Mouse (Mus musculus): ENCODE measurements around the gene Inf2.

Inf2 gene

DNA sequence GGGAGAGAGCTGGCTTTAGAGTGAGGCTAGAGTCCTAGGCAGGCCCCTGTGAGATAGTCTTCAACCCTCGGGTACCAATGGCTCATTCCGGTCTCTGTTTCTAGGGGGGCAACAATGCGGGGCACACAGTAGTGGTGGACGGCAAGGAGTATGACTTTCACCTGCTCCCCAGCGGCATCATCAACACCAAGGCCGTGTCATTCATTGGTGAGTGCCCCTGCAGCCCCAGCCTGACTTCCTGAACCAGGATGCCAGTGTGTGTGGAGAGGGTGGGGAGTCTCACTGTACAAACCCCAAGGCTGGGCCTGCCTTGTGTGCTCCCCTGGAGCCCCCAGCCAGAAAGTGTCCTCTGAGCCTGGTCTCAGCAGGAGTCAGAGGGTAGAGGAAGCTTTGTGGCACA, 39.6 kb downstream of the Inf2 start:
- no peak for DNase-seq

DNA sequence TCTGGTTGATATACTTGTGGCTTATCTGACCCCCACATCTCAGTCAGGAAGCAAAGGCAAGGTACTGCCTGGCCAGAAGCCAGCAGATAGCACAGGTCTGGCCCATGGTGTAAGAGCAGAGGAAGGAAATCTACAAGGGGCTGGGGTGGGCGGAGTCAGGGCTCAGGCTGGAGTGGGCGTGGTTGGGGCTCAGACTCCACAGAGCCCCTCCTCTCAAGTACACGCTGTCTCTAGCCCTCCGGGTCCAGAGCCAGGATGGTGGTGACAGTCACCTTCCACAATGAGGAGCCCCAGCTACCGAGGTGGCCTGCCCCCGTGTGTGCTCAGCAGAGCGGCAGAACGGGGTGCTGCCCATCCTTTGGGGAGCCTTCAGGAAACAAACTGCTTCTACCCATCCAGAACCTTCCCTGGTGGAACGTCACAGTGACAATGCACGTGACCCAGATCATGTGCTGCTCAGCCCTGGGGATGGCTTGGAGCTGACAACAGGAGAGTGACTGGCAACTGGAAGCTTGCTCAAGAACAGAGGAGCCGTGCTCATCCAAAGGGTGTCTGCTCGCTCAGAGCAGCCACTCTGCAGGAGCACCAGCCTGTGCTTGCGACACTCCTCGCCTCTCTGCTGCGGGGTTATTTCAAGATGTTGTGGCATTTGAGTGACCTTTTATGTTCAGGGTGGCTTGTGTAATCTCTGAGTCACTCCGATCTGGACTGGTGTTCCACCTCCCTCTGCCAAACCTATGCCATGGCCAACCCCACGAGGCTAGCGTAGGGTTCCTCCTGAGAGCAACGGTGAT, 40.5 kb downstream of the Inf2 start:
- DNase-seq, result peak; percentile 98

DNA sequence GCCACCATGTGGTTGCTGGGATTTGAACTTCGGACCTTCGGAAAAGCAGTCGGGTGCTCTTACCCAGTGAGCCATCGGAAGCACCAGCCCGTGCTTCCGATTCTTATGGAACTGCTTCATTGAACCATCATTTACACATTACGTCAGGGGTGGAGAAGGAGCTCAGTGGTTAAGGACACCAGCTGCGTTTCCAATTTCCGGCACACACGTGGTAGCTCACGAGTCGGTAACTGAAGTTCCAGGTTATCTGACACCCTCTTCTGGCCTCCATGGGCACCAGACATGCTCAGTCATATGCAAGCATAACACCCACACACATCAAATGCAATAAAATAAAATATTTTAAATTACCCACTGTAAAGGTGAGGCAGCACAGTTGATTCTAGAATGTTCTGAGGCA, 41.4 kb downstream of the Inf2 start:
- DNase-seq, result no peak

DNA sequence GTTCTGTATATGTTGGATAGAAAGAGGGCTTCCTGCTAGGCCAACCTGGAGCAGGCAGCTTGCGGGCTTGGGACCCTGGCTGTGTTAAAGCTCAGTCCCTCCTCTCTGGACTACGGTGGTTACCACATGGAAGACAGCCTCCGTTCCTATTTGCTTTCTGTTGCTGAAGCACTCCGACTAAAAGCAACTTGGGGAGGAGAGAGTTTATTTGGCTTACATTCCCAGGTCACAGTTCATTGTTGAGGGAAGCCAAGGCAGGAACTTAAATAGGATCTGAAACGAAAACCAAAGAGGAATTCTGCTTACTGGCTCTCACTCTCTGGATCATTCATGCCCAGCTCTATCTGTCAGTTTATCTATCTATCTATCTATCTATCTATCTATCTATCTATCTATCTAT, 42.2 kb downstream of the Inf2 start:
- DNase-seq, result no peak

DNA sequence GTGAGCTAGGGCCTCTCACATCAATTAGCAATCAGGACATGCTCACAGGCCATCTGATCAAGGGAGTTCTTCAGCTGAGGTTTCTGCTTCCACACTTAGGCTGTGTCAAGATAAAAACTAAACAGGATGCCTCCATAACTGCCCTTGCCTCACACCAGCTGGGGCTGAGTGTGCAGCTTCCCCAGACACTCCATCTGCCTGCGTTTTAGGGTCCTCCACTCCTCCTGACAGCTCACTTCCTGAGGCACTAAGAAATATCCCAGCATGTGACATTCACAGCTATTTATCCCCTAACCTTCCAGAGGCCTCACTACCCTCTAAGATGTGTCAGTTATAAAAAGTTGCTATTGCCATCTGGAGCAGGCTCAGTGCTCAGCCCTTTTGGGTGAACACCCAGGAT, 42.9 kb downstream of the Inf2 start:
- no peak for DNase-seq

DNA sequence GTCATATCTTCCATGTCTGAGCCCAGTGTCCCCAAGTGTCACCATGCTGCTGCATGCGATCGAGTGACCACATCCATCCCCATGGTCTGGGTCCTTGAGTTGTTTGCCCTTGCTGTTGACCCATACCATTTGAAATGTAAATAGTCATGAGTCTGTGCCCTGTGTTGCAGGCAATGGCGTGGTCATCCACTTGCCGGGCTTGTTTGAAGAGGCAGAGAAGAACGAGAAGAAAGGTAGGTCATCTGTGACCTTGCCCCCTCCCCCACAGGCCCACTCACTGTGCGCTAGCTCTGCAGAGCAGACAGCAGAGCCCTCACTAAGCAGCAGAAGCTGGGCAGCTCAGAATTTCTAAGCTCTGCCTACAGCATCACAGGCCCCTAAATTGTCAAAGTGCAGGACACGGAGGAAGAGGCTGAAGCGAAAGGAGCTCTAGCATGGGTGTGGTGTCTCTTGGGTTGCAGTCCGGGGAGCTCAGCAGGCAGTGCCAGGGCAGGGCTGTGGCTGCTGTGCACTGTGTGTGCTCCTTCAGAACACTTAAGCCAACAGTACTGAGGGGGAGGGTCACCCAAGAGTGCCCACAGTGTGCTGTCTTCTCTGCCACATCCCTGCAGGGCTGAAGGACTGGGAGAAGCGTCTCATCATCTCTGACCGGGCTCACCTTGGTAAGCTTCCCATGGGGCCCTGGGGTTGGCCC, 43.6 kb downstream of the Inf2 start:
- DNase-seq, result no peak

DNA sequence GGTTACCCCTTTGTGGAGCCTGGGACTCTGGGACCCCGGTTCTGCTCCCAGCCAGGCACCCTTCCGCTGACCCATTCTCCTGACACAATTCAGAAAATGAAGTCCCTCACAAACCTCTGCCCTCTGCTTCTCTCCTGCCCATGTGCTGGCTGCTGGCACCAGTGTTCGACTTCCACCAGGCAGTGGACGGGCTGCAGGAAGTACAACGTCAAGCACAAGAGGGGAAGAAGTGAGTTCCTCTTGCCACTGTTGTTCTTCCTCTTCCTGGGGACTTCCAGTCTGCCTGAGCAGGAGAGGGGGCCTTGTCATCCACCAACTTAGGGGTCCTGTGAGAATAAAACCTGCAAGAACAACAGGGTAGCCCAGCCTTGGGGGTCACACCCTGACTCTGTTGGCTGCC, 44.3 kb downstream of the Inf2 start:
- peak; percentile 97 for DNase-seq

DNA sequence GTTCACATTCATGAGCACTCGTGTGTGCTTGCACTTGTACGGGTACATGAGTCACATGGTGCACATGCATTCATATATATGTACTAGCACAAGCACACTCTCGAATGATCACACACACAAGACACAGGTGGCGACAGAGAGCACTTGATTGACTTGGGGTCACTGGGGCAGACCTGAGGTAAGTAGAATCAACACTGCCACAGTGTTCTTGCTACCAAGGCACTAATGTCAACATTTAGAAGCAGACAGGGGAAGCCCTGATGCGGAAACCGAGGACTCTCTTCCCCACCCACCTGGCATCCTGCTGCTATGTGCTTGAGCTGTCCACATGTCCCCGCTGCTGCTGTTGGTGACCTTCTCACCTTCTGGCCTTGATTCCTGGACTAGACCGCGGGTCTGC, 45.1 kb downstream of the Inf2 start:
- no peak for DNase-seq

DNA sequence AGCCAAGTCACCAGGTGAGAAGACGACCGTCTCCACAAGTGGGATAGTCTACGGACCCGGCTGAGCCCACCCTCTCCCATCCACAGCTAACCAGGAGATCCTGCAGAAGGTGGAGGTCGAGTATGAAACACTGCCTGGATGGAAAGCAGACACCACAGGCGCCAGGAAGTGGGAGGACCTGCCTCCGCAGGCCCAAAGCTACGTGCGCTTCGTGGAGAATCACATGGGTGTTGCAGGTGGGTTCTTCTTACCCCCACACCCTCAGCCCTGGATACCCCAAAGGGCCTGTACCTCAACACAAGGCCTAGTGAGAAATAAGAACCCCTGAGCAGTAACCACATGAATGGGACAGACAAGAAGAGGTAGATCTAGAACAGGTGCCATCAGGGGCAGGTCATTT, 50.9 kb downstream of the Inf2 start:
- no peak for DNase-seq

DNA sequence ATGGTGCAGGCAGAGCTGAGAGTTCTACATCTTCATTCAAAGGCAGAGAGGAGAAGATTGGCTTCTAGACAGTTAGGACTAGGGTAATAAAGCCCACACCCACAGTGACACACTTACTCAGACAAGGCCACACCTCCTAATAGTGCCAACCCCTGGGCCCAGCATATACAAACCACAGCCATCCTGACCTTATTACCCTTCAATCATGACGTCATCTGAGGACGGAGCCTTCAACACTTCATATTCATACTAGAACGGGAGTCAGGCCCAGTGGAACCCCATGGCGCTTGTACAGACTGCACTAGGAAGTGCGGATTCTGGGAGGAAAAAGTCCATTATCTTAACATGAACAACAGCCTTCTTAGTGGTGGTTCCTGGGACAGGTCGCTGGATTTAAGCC, 54.5 kb downstream of the Inf2 start:
- no peak for DNase-seq

DNA sequence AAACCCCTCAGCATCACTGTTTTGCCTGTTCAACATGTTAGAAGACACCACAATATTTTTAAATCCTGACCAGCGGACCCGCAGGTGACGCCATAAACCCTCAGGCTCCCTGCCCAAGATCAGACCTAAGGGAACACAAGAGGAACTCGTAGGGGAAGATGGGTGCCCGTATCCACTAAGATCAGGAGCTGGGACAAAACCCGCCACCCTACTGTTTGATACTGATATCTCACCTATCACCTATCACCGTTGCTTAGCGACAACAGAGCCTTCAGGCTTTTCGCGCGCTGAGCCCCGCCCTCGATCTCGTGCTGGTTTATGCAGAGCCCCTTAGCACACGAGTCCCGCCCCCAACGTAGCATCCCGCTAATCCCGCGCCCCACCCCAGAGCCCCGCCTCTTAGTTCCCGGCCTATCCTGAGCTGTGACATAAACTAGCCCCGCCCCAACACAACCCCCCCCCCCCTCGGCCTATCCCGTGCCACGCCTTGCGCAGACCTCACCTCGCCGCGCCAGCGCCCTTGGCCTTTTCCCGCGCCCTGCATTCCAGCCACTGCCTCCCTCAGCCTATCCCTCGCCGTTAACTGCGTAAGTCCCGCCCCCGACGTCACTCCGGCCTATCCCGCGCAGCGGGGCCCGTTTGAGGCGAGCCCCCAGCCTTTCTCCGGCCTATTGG, 55.7 kb downstream of the Inf2 start, which contains the start of gene Siva1:
Siva1 (plus strand) TSS at position 500 of the 675 bp plus-strand sequence.
- peak; percentile 100 for DNase-seq

DNA sequence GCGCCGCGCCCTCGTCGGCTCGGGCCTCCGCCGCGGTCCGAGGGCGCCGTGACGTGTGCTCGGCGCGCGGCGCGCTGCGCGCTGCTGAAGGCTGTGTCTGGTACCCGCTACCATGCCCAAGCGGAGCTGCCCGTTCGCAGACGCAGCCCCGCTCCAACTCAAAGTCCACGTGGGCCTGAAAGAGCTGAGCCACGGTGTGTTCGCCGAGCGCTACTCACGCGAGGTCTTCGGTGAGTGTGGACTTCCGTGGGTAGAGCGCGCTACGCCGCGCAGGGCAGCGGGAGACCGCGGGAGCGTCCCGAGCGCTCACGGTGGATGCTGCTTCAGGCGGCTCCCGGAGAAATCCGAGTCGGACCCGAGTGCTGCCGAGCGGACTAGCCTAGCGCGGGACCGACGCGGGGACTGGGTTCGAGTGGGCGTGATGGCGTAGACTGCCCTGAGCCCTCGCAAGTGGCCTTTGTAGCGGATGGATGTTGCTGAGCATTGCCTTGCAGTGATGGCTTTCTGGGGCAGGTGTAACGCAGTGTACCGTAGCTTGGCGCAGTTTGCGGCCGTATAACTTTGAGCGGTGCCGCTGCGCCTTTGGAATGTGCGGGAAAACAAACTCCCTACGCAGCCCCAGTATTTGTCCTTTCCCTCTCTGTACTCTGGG, 56.4 kb downstream of the Inf2 start:
- no peak for DNase-seq

DNA sequence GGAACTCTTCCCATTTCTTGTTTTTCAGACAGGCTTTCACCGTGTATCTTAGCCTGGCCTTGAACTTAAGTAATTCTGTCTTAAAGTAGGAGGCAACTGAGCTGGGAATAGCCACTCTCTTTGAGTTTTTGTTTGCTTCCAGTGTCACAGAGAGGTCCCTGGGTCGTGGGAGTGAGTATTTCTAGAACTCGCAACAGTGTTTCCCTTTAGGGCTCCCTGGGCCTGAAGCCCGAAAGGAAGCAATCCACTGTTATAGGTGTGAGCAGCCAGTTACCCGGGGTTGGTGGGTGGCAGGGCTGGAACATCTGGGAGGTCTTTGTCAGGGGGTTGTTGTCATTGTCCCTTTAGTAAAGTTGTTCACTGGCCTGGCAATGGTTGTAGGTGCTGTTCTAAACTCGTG, 57.6 kb downstream of the Inf2 start:
- no peak for DNase-seq

DNA sequence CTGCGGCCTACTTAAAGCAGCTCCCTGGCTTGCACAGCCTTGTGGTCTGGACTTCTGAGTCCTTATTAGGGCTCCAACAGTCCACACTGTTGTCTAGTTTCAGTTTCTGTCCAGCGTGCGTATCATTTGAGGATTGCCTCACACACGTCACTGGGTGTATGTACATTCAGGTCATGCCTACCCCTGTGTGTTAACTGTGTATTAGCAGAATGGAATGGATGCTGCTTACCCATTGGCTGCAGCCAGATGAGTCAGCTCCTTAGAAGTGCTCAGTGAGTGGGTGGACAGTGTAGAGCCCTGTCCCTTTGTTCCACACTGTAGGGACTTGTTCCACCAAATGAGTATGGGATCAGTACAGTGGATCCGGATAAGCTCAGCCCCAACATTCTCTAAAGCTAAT, 59.5 kb downstream of the Inf2 start:
- DNase-seq, result no peak

DNA sequence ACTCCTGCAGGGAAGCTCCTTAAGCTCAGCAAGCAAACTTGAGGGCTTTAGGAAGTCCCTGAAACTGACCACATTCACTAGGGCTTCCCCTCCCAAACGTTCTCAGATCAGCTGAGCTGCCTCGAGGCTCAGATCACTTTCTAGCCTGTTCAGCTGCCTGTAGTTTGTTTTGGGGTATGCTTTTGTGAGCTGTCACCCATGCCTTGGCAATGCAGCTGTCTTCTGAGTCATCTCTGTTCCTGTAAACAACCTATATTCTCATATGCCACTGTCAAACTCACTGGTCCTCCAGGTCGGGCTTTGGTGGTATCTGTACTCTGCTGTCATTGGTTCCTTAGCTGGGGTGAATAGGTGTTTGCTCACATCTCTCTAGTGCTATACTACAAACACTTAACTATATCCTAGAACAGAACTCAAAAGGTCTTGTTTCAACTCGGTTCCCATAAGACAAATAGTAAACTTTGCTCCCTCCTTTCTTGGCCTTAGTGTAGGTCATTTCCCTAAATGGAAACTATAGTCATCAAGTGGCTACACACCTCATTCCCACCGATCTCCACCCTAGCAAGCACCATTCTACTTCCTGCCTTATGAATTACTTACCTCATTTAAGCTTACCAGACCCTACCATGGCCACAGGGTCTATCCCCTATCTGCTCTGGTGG, 63.3 kb downstream of the Inf2 start:
- DNase-seq, result no peak

DNA sequence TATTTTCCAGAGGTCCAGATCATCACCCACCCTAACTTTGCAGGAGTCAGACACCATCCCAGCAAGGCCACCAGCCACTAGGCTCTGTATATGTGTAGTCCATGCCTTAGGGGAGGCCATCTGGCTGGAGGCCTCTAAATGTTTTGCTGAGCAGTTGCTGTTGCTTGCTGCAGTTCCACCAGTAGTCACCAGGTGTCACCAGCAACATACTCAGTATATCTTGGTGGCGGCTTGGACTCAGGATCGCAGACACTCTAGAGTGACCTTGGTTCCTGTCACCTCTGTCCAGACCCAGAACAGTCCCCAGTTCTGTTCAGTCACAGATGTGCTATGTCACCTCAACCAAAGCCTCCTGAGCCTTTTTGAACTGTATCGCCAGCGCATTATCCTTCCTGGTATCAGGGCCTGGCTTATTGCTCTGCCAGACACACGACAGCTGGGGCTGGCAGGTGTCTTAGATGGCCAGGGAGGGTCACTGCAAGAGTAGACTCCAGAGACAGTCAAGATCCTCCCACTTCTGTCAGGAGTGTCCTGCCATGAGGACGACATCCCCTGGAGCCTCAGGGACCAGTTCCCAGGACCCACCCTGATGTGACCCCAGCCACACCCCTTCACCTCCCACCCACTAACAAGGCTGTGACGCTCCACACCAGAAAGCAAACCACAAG, 64.7 kb downstream of the Inf2 start:
- peak; percentile 97 for DNase-seq

DNA sequence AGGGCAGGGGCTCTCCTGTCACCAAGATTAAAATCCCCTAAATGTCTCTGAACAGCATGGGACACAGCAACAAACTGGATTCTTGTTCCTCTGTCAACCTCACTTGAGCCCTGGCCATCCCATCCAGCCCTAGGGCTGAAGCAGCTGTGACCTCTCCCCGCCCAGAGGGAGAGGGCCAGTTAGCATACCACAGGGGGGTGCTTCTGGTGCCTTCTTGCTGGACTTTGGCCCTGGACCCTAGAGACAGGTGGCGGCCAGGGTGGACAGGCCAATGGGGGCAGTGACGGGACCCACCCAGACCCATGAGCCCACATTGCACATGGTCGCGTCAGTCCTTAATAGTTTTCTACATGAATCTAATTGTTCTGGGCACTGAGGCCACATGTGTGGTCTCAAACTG, 65.5 kb downstream of the Inf2 start:
- DNase-seq, result no peak

DNA sequence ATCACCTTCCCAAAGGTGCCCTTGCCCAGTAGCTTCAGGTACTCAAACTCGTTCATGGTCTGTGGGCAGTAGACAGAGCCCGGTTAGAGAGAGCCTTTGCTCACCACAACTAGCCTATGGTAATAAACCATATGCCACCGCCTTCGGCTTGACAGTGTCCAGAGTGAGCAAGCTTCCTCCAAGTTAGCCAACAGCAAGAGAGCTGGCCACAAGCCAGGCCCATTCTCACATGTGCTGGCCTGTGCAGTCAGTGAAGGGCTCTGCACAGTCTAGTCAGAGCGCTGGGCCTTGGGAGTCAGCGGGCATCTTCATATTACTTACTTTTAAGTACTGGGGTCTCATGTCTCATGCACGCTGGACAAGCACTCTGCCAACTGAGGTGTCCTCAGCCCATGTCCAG, 70.0 kb downstream of the Inf2 start:
- DNase-seq, result no peak

DNA sequence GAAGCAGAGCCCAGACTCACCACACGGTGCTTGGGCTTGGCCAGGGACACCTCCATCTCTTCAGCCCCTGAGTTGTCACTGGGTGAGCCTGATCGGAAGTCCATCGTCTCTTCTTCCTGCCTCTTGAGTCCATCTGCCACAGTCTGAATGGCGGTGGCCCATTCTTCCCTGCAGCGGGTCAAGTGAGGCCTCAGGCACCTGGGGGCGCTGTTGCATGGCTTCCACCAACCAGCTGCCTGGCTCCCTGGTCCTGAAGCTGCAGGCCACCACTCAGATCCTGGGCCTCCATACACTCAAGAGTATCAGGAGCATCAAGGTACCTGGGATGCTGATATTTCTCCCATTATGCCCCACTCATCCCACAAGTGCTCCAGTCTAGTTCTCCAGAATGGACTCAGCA, 70.5 kb downstream of the Inf2 start:
- DNase-seq, result peak; percentile 94

DNA sequence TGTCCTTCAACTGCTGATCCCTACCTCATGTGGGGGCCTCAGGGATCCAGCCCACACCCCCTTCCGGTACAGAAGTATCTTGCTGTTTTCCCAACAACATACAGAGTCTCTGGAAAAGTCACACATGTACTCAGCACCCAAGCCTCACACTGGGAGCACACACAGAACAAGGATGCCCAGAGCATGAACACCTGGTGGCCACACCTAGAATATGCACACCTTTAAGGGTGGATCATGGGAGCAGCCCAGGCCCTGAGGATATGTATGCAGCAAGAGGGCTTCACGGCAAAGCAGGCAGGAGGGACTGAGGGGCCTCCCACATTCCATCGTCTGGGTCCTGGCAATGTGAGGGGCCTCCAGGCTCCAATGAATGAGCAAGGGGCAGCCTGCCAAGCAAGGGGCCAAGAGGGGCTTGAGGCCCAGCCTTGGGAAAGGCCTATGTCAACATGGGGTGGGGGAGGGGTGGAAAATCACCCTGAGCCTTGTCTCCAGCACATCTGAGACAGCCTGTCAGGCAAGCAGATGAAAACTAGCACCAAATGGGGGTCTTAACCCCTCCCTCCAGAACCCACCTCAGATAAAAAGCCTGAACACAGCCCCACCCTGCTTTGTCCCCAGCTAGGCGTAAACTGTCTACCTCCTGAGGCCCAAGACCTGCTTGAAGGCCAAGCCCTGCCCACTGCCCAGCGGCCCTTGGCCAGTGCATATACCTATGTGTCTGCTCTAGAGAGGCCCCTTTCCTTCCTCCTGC, 72.2 kb downstream of the Inf2 start:
- no peak for DNase-seq

DNA sequence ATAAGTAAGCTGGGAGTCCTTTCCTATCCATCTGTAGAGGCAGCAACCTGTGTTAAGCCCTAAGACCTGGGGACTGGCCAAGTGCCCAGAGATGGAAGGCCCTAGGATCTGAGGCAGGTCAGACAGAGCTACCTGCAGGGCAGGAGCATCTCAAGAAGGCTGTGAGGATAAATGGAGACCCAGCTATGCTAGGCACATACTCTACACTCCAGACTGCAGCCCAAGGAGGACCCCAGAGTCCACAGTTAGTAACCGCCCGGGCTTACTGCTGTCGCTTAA, 72.7 kb downstream of the Inf2 start:
- no peak for DNase-seq

DNA sequence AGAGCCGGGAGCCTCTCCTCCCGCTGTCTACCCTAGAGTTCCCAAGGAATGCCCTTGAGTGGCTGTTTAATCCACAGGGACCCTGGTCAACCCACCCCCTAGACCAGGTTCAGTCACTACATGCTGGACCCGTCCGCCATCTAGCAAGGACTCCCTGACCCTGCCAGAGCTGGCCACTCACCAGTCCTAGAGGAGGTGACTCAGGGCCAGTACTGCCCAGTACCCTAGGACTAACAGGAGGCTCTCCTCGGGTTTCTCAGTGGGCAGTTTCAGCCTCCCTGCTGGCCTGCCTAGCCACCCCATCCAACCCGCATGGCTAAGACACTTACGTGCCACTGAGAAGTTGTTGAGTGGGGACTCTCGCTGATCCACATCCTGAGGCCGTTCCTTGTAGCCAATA, 73.3 kb downstream of the Inf2 start:
- DNase-seq, result no peak
